Mouse (Mus musculus): ENCODE data around the gene Tbx2. TPM values are rescaled to one million over a fixed set of nuclear protein-coding genes. Genes with fewer than 3 reads are reported as not detected.

The Tbx2 gene
- total and polyA plus RNA-seq, 3 experiments = 0.17 TPM; not detected in 2

DNA sequence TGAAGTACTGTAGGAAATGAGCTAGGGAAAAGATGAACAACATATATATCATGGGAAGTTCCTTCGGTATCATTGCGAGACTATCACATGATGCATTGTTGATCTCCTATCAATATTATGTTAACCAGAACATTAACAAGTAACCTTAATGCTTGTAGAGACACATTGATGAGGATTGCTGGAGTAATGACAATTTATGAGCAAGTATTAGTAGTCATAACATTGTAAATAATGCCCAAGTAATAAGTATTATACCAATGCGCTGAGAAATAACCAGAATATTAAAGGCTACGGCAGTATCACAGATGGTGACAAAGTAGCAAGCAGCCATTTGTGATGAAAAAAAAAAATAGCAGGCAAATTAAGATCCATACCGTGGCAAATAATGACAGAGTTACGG is 54.9 kb downstream of the Tbx2 start:
- dilution Hi-C loops (cut with MboI; ENCODE audit: extremely low pct_ligation_motif_present, extremely low pct_unique_long_range_greater_than_20kb, low sequenced_read_pairs) (no loop called here), in situ Hi-C loops (cut with MboI; ENCODE audit: low pct_ligation_motif_present, low pct_unique_long_range_greater_than_20kb, low sequenced_read_pairs) (no loop called here)
- Histone ChIP-seq H3K4me3 (replicated peaks in 1 of 3; ENCODE audit: low read depth in 2 of 3, low read length in 2 of 3, poor library complexity in 1 of 3) (no peak overlapping the region), H3K4me2 (ENCODE audit: insufficient read depth, low read depth, poor library complexity, severe bottlenecking) (no peak overlapping the region), H3K27me3 (replicated peaks) (peaks cover 2% of the 10 kb centered on the region), H3K27ac (ENCODE audit: insufficient read depth, low read depth) (no peak overlapping the region), H3K9ac (ENCODE audit: insufficient read depth, low read depth) (no peak overlapping the region), H3K9me3 (replicated peaks; ENCODE audit: low read length) (no peaks in the 10 kb centered on the region), H3K4me1 (ENCODE audit: control insufficient read depth in 1 of 2, insufficient read depth in 2 of 2) (peaks cover 17 to 20% of the 10 kb centered on the region in 2 experiments), H3K36me3 (replicated peaks in 1 of 2; ENCODE audit: control insufficient read depth in 1 of 2, insufficient read depth in 1 of 2, low read length in 1 of 2) (no peaks in the 10 kb centered on the region), H3K79me2 (replicated peaks; ENCODE audit: control insufficient read depth, extremely low read depth, insufficient read depth, poor library complexity, severe bottlenecking) (no peaks in the 10 kb centered on the region)
- no peak for DNase-seq (ENCODE audit: extremely low read depth)
- TF ChIP-seq MXI1 (IDR thresholded peaks at IDR 0.05; ENCODE audit: low read depth, low read length) (no peak), SIN3A (IDR thresholded peaks at IDR 0.05; ENCODE audit: low read length) (no peak), NELFE (IDR thresholded peaks at IDR 0.05; ENCODE audit: low read depth, low read length) (no peak), ZKSCAN1 (IDR thresholded peaks at IDR 0.05; ENCODE audit: borderline replicate concordance, low read depth, low read length) (no peak), MEF2A (IDR thresholded peaks at IDR 0.05; ENCODE audit: borderline replicate concordance, low read depth, low read length) (no peak), E2F4 (IDR thresholded peaks at IDR 0.05; ENCODE audit: insufficient replicate concordance, low read depth, low read length) (no peak), BHLHE40 (IDR thresholded peaks at IDR 0.05; ENCODE audit: low read depth, low read length) (no peak), POLR2A (IDR thresholded peaks at IDR 0.05; ENCODE audit: low read depth, low read length) (no peak), CTCF (conservative IDR thresholded peaks at IDR 0.05 in 1 of 2, IDR thresholded peaks at IDR 0.05 in 1 of 2; ENCODE audit: low read depth in 2 of 2, low read length in 2 of 2) (no peak), RCOR1 (conservative IDR thresholded peaks at IDR 0.05; ENCODE audit: low read depth, low read length) (no peak), SMC3 (IDR thresholded peaks at IDR 0.05; ENCODE audit: low read depth, low read length) (no peak), ETS1 (conservative IDR thresholded peaks at IDR 0.05; ENCODE audit: low read depth, low read length) (no peak), EP300 (IDR thresholded peaks at IDR 0.05; ENCODE audit: low read length) (no peak), MYC (IDR thresholded peaks at IDR 0.05; ENCODE audit: low read depth, low read length) (no peak), UBTF (IDR thresholded peaks at IDR 0.05; ENCODE audit: low read depth, low read length) (no peak), CHD2 (IDR thresholded peaks at IDR 0.05; ENCODE audit: low read length) (no peak), MAZ (IDR thresholded peaks at IDR 0.05; ENCODE audit: low read depth, low read length) (no peak), IRF4 (IDR thresholded peaks at IDR 0.05; ENCODE audit: low read depth, low read length) (no peak)

GRCm38 (mm10) chr11:85887801-85888450 is 55.6 kb downstream of the Tbx2 start:
- H3K9me3 ChIP-seq (replicated peaks; ENCODE audit: low read length) = no peaks in the 10 kb centered on the region
- DNase-seq (ENCODE audit: extremely low read depth) = no peak
- in situ Hi-C loops (cut with MboI; ENCODE audit: low pct_ligation_motif_present, low pct_unique_long_range_greater_than_20kb, low sequenced_read_pairs) = no loop called here
- H3K27me3 ChIP-seq (replicated peaks) = peaks cover 2% of the 10 kb centered on the region
- no peak overlapping the region for H3K27ac ChIP-seq (ENCODE audit: insufficient read depth, low read depth)
- no peaks in the 10 kb centered on the region for H3K79me2 ChIP-seq (replicated peaks; ENCODE audit: control insufficient read depth, extremely low read depth, insufficient read depth, poor library complexity, severe bottlenecking)
- dilution Hi-C loops (cut with MboI; ENCODE audit: extremely low pct_ligation_motif_present, extremely low pct_unique_long_range_greater_than_20kb, low sequenced_read_pairs) = no loop called here
- H3K4me3 ChIP-seq (replicated peaks in 1 of 3; ENCODE audit: low read depth in 2 of 3, low read length in 2 of 3, poor library complexity in 1 of 3) = no peak overlapping the region
- H3K4me2 ChIP-seq (ENCODE audit: insufficient read depth, low read depth, poor library complexity, severe bottlenecking) = no peak overlapping the region
- TF ChIP-seq MAZ (IDR thresholded peaks at IDR 0.05; ENCODE audit: low read depth, low read length) = no peak
- no peak for TF ChIP-seq ETS1 (conservative IDR thresholded peaks at IDR 0.05; ENCODE audit: low read depth, low read length)
- TF ChIP-seq EP300 (IDR thresholded peaks at IDR 0.05; ENCODE audit: low read length) = no peak
- no peak for TF ChIP-seq MXI1 (IDR thresholded peaks at IDR 0.05; ENCODE audit: low read depth, low read length)
- no peak for TF ChIP-seq BHLHE40 (IDR thresholded peaks at IDR 0.05; ENCODE audit: low read depth, low read length)
- TF ChIP-seq USF1 (IDR thresholded peaks at IDR 0.05; ENCODE audit: low read depth, low read length) = no peak
- TF ChIP-seq E2F4 (IDR thresholded peaks at IDR 0.05; ENCODE audit: insufficient replicate concordance, low read depth, low read length) = no peak
- no peak for TF ChIP-seq ZNF384 (IDR thresholded peaks at IDR 0.05; ENCODE audit: low read depth, low read length)
- no peak for TF ChIP-seq CHD2 (IDR thresholded peaks at IDR 0.05; ENCODE audit: low read length)
- no peak for TF ChIP-seq MYC (IDR thresholded peaks at IDR 0.05; ENCODE audit: low read depth, low read length)
- TF ChIP-seq RCOR1 (conservative IDR thresholded peaks at IDR 0.05; ENCODE audit: low read depth, low read length) = no peak
- TF ChIP-seq GABPA (IDR thresholded peaks at IDR 0.05; ENCODE audit: insufficient replicate concordance, low read depth, low read length) = no peak
- no peak for TF ChIP-seq JUN (IDR thresholded peaks at IDR 0.05; ENCODE audit: insufficient read depth, low read depth, low read length)
- H3K9ac ChIP-seq (ENCODE audit: insufficient read depth, low read depth) = no peak overlapping the region
- H3K4me1 ChIP-seq (ENCODE audit: control insufficient read depth in 1 of 2, insufficient read depth in 2 of 2) = peaks cover 21 to 27% of the 10 kb centered on the region in 2 experiments
- H3K36me3 ChIP-seq (replicated peaks in 1 of 2; ENCODE audit: control insufficient read depth in 1 of 2, insufficient read depth in 1 of 2, low read length in 1 of 2) = no peaks in the 10 kb centered on the region
